Mouse (Mus musculus) layer of hippocampus, adult 2 months (tissue): ENCODE results near the gene Gm13539. TPM values are rescaled to one million over a fixed set of nuclear protein-coding genes. Genes with fewer than 3 reads are reported as not detected.
"Not testable (repeated sequence)": the region's sequence is repeated elsewhere in the genome, so short reads cannot be mapped to it uniquely, and the experiment has no call there.

ENCODE experiments used
- DNase-seq, 2 experiments: peaks; one replicate each; pipeline ENCODE4 v3.0.0; 2022; ENCODE audit warnings: low spot score in 2 of 2
- H3K27ac ChIP-seq: fragments of 200-600 bp; 2 replicates; pipeline ENCODE4 v1.8.1; 2022
- H3K4me3 ChIP-seq: fragments of 200-600 bp; 2 replicates; pipeline ENCODE4 v1.8.1; 2022; ENCODE audit warnings: mild to moderate bottlenecking
- CTCF ChIP-seq: fragments of 200-600 bp; conservative IDR thresholded peaks from 2 replicates; pipeline ENCODE4 v1.8.1; 2022; ENCODE audit warnings: antibody characterized with exemption, mild to moderate bottlenecking, moderate library complexity
- long read RNA-seq, 2 experiments: library from polyadenylated mRNA; stranded (forward); transcript quantifications; one replicate each; pipeline ENCODE4 v2.0.0; 2021; ENCODE audit warnings: borderline mapping rate in 2 of 2
- total RNA-seq, 2 experiments: library from RNA; stranded (reverse); gene quantifications; 2 replicates each; pipeline ENCODE4 v1.2.3; 2021

Gm13539 gene
- total RNA-seq: not detected
- long read RNA-seq, experiment 1: 0 reads
- long read RNA-seq, experiment 2: 0 reads

DNA sequence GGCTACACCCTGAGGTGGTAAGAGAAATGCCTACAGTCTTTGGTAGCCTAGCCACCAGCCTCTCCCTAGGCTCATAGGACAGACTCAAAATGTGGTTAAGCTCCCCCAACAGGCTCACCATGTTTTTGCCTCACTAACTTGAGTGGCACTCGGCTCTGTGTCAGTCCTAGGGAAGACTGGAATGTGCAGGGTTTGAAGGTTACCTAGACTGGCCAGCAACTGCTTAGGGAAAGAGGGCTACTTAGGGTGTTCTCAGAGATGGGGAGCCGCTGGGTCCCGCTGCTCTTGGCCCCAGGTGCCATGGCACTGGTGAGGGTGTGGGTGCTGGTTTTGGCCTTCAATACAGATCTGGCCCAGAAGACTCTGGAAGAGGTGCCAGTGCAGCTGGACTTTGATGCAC, at the start of gene Gm13539:
Gene Gm13539, plus strand, starts transcription at position 301 of the 400 bp plus-strand sequence.
- no peak for DNase-seq
- Histone ChIP-seq H3K4me3 (no peak within 1 kb of the TSS), H3K27ac (no peak within 1 kb of the TSS)
- no peak for TF ChIP-seq CTCF

- no peak for TF ChIP-seq CTCF
- DNase-seq: no peak
- Histone ChIP-seq H3K4me3 (no peak overlapping the region), H3K27ac (no peak overlapping the region)
Measured at GRCm38 (mm10) chr2:25733199-25733930, 48.7 kb upstream of the Gm13539 start.

DNA sequence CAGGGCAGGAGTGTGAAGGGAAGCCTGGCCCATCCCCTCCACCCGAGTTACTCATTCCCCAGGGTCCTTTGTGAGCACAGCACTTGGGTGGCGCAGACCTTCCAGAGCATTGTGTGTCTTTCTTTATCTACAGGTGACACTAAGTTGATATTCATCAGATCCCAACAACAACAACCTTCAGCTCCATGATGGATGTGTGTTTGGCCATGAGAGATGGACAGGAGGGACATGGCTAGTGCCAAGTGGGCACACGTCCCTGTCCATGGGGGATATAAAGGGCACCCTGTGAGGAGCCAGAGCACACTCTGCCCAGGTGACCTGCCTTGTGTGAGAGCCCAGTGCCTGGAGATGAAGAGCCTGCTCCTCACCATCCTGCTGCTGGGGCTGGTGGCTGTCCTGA, 45.3 kb upstream of the Gm13539 start, which contains the start of gene Obp2b:
Gene Obp2b, plus strand, starts transcription at position 301 of the 400 bp plus-strand sequence.
- H3K4me3 ChIP-seq, DNase-seq, H3K27ac ChIP-seq: not testable (repeated sequence)

DNA sequence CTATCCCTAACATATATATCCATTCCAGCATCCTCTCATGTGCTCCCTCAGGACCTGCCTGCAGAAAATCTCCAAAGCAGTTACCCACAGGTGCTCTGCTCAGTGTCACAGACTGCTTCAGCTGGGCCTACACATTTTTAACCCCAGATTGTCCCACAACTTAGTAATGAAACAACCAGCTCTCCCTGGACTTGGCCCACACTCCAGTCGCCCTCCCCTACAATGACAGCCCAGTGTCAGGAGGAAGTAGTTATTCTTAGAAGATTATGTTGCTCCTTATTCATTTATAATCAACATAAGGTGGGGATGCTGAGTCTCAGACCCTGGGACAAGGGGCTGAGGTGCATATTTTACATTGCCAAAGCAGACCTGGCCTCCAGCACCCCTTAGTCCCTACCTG, 40.4 kb upstream of the Gm13539 start:
- Histone ChIP-seq H3K4me3 (no peak overlapping the region), H3K27ac (no peak overlapping the region)
- DNase-seq: no peak
- no peak for TF ChIP-seq CTCF

- H3K4me3 ChIP-seq: no peak overlapping the region
- no peak overlapping the region for H3K27ac ChIP-seq
- TF ChIP-seq CTCF: no peak
- DNase-seq: no peak
Measured at GRCm38 (mm10) chr2:25754201-25754600, 27.9 kb upstream of the Gm13539 start.

DNA sequence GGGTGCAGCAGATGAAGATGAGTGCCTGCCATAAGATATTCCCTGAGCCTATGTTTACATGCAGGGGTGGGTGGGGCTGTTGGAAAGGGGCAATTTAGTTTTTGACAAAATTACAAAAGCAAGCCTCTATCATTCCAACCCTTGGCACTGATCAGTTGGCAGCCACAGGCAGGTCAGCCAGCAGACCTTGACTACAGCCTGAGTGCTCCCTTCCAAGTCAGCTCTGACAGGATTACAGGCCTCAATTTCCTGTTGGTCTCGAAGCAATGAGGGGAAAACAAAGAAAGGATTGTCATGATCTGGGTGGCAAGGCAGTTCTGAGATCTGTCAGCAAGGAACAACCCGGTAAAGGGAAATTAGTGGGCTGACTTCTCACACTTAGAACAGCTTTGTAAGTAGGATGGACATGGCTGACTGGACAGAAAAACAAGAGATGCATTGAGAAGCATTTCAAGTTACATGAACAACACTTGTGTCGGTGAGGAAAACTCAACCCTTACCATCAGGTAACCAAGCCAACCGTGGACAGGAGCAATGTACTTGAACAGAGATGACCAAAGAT, 23.9 kb upstream of the Gm13539 start:
- Histone ChIP-seq H3K4me3 (no peak overlapping the region), H3K27ac (no peak overlapping the region)
- no peak for DNase-seq
- TF ChIP-seq CTCF: no peak

- no peak for DNase-seq
- H3K4me3 ChIP-seq: no peak within 1 kb of the TSS
- H3K27ac ChIP-seq: no peak within 1 kb of the TSS
- no peak for TF ChIP-seq CTCF
Measured at GRCm38 (mm10) chr2:25765269-25765668, 16.8 kb upstream of the Gm13539 start, which contains the start of gene Lcn3. Lcn3 (plus strand) TSS chr2:25765569.

DNA sequence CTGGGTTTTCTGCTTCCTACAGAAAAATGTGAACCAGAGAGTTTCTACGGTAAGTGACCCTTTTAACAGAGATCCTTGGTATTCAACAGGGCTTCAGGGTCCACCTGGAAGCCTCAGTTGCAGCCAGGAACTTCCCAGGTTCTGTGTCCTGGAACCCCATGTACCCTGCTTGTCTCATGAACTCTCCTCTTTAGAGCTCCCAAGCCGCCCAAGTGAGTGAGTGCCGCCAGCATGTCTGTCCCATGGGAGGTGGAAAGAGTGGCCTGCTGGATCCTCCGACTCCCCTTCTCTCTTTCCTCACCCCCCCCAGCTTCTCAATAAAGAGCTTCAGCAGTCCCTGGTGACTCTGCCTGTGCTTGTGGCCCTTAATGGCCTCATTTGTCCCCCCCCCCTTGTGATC, 14.3 kb upstream of the Gm13539 start:
- no peak overlapping the region for H3K27ac ChIP-seq
- DNase-seq: no peak
- no peak for TF ChIP-seq CTCF
- no peak overlapping the region for H3K4me3 ChIP-seq

GRCm38 (mm10) chr2:25773507-25773906, 8.6 kb upstream of the Gm13539 start:
- no peak overlapping the region for H3K4me3 ChIP-seq
- no peak overlapping the region for H3K27ac ChIP-seq
- no peak for TF ChIP-seq CTCF
- DNase-seq: no peak

- no peak for TF ChIP-seq CTCF
- DNase-seq: no peak
- Histone ChIP-seq H3K4me3 (no peak overlapping the region), H3K27ac (no peak overlapping the region)
Measured at GRCm38 (mm10) chr2:25774640-25775039, 7.4 kb upstream of the Gm13539 start.

DNA sequence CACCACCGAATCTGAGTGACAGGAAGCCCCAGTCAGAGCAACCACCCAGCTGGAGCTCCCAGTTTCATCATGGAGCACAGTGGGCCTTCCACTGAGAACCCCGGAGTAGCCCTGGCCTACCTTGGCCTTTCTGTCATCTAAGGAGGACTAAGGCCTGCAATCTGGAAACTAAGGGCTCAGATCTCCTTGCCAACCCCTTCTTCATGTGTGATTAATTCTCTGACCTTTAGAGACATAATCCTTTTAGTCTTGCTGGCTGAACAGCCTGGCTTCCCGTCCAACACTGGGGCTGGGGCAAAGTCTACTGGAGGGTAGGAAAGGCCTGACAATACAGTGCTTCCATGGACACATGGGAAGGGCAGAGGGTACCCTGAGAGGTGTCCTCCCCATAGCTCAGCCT, 6.1 kb upstream of the Gm13539 start:
- no peak overlapping the region for H3K4me3 ChIP-seq
- no peak for DNase-seq
- no peak overlapping the region for H3K27ac ChIP-seq
- no peak for TF ChIP-seq CTCF

DNA sequence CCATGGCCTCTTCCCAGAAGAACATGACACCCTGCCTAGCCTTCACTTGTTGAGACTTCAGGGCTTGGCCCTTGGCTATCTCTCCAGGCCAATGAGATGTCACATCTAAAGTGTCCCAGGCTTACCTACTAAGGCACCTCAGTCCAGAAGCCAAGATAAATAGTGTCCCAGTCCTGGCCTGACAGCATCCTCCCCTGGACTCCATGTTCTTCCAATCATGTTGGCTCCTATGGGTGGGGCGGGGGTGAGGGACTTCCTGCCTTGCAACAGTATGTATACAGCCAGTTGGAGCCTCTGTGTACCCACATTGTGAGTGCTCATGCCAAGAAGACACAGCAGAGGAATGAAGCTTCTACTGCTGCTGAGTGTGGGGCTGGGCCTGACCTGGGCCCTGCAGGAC, 5.3 kb upstream of the Gm13539 start, which contains the start of gene Lcn11:
Gene Lcn11, plus strand, starts transcription at position 301 of the 400 bp plus-strand sequence.
- no peak within 1 kb of the TSS for H3K4me3 ChIP-seq
- no peak within 1 kb of the TSS for H3K27ac ChIP-seq
- no peak for TF ChIP-seq CTCF
- no peak for DNase-seq

DNA sequence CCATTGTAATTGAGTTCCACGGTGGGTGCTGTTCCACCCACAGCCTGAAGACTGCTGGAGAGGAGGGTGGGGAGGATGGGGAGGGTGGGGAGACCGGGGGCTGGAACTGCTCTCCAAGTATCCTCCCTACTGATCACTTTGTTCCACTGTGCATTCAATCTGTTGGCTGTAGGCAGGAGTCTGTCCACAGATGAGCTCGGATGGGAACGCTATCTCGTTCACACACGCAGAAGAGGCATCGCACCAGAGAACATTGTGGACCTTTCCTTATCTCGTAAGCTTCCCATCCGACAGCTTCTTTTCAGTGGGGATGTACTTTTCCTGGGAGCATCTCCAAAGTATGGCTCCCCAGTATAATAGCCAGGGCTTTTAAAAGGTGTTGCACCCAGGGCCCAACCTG, 3.0 kb upstream of the Gm13539 start:
- TF ChIP-seq CTCF: no peak
- no peak overlapping the region for H3K4me3 ChIP-seq
- H3K27ac ChIP-seq: no peak overlapping the region
- DNase-seq: no peak

GRCm38 (mm10) chr2:25780921-25781320, 1.1 kb upstream of the Gm13539 start:
- Histone ChIP-seq H3K27ac (no peak overlapping the region), H3K4me3 (no peak overlapping the region)
- TF ChIP-seq CTCF: no peak
- DNase-seq: no peak
